Comparison of ENCODE assay signal across 16 mouse cellular contexts in genomic region chr10:37741581-37741980, GRCm38 (mm10).
"Had no signal": no experiment of that assay in that cellular context is flagged by ENCODE, and none has a peak within 500 bp of the region (broad histone marks: within the 10 kb centered on the region; RNA-seq: fewer than 3 reads in every experiment).

No protein-coding gene starts in this region.

- H3K9ac ChIP-seq: intestine, embryonic 15.5 days; liver, embryonic 15.5 days; neural tube, embryonic 13.5 days; stomach, embryonic 15.5 days had no signal

- H3K27ac ChIP-seq: intestine, embryonic 15.5 days; layer of hippocampus, adult 2 months; liver, embryonic 15.5 days; macrophage; neural tube, embryonic 13.5 days; stomach, embryonic 15.5 days had no signal

- H3K4me1 ChIP-seq: intestine, embryonic 15.5 days; liver, embryonic 15.5 days; megakaryocyte, embryonic 14.5 days; neural tube, embryonic 13.5 days; stomach, embryonic 15.5 days had no signal

- H3K36me3 ChIP-seq: intestine, embryonic 15.5 days; liver, embryonic 15.5 days; neural tube, embryonic 13.5 days; stomach, embryonic 15.5 days had no signal

- ATAC-seq: intestine, embryonic 15.5 days; midbrain, embryonic 16.5 days had no signal

- H3K4me3 ChIP-seq: intestine, embryonic 15.5 days; layer of hippocampus, adult 2 months; liver, embryonic 15.5 days; megakaryocyte, embryonic 14.5 days; neural tube, embryonic 13.5 days; stomach, embryonic 15.5 days had no signal

- H3K27me3 ChIP-seq: intestine, embryonic 15.5 days; liver, embryonic 15.5 days; megakaryocyte, embryonic 14.5 days; neural tube, embryonic 13.5 days; stomach, embryonic 15.5 days had no signal

- DNase-seq: kidney, adult 18-20 months; kidney, postnatal 25 days; lung, adult 2 months; lung, postnatal 14 days; right cerebral cortex, postnatal 14 days; thymus, adult 2 months; thymus, postnatal 25 days had no signal

- H3K4me2 ChIP-seq: intestine, embryonic 15.5 days; liver, embryonic 15.5 days; midbrain, embryonic 11.5 days; neural tube, embryonic 13.5 days; stomach, embryonic 15.5 days had no signal

- H3K9me3 ChIP-seq: intestine, embryonic 15.5 days; liver, embryonic 15.5 days; megakaryocyte, embryonic 14.5 days; neural tube, embryonic 13.5 days; stomach, embryonic 15.5 days had no signal
